Mouse (Mus musculus): Measurements from ENCODE around the gene Gm21883.
"Not testable (repeated sequence)": the region's sequence is repeated elsewhere in the genome, so short reads cannot be mapped to it uniquely, and the experiment has no call there.

The Gm21883 gene

DNA sequence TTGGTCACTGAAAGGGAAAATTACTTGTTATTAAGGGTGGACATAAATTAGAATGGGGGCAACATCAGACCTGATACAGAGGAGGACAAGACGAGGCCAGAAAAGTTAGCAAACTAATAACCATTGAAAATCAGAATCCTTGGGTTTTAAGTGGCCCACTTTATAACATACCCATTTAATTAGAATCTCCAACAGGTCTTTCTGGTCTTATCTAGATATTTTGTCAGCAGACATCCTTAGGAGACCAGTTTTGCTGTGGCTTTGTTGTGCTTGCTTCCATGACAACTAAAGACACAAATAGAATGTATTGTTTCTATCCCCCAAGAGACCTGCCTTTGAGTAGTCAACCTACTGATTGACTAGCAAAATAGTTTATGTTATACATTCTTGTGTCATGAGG lies at the start of gene Gm21883:
Gene Gm21883, minus strand, starts transcription at position 101 of the 400 bp plus-strand sequence.
- DNase-seq, result not testable (repeated sequence)

DNA sequence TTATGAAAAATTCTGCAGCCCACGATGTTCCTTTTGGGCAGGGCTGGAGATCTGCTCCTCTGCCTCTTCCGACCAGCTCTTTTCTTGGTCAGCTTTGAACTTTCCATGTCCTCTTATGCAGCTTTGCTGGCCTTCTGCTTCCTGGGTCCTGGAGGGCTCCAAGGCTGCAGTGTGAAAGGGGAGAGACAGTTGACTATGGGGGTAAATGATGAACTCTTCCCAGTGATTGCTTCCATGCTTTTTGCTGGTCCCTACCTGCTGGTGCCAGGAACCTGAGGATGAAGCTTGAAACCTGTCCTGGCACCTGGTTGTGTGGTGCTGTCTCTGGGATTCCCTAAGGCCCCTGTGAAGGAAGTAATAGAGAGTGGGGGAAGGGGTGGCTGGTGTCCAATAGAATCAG lies 44.7 kb upstream of the Gm21883 start, which contains the start of gene Spin2e:
Gene Spin2e, minus strand, starts transcription at position 101 of the 400 bp plus-strand sequence.
- DNase-seq, result not testable (repeated sequence)
